Mouse (Mus musculus): ENCODE measurements at regions not wholly inside any gene's neighbourhood (a gene's known extent, or its start where the extent isn't known, plus 50 kb on each side); places are given as distances from the start of the nearest gene placed in this dataset.

DNA sequence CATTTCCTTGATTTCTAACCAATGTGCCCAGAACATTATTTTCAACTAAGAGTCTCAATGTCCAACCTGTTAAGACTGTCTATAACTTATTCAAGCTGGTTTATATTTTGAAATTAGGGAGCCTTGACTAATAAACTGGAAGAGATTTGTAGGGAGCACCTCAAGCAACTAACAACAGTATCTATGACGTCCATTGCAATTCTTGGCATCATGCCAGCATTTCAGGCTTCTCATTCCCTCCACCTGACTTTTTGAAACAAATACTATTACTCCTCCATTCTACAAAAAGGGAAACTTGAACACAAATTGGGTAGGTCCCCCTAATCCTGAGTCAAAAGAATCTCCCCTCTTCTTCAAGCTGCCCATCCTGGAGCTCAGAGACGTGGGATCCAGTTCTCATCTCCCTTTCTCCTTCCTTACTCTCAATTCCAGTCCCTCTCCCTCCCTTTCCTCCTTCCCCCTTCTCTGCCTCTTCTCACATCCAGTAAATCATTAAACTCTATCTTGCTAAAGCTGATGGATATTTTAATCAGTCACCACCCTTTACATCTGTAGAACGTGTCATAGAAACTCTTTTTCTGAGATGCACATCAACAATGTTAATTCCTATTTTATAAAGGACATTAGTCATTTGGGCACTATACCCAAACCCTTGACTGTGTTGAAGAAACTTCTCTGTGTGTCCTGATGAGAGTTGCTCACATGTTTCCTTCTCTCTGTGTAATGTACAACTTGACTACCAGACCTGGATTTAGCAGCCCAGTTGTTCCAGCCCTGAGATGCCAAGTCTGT, 50.4 kb upstream of the Nampt start:
- no peak for DNase-seq (ENCODE audit: low spot score in 2 of 2)
- intact Hi-C loops (cut with DNase I), result no loop called here
